Mouse (Mus musculus) layer of hippocampus, adult 2 months (tissue): ENCODE results near the gene Gipc2. TPM values are rescaled to one million over a fixed set of nuclear protein-coding genes. Genes with fewer than 3 reads are reported as not detected.

ENCODE experiments used
- DNase-seq, 2 experiments: peaks; one replicate each; pipeline ENCODE4 v3.0.0; 2022; ENCODE audit warnings: low spot score in 2 of 2
- H3K27ac ChIP-seq: fragments of 200-600 bp; 2 replicates; pipeline ENCODE4 v1.8.1; 2022
- H3K4me3 ChIP-seq: fragments of 200-600 bp; 2 replicates; pipeline ENCODE4 v1.8.1; 2022; ENCODE audit warnings: mild to moderate bottlenecking
- CTCF ChIP-seq: fragments of 200-600 bp; conservative IDR thresholded peaks from 2 replicates; pipeline ENCODE4 v1.8.1; 2022; ENCODE audit warnings: antibody characterized with exemption, mild to moderate bottlenecking, moderate library complexity
- total RNA-seq, 2 experiments: library from RNA; stranded (reverse); gene quantifications; 2 replicates each; pipeline ENCODE4 v1.2.3; 2021

Gene Gipc2
- total RNA-seq, 2 experiments from 2014 or later = 0.98 to 1.3 TPM

- Histone ChIP-seq H3K4me3 (no peak overlapping the region), H3K27ac (no peak overlapping the region)
- no peak for DNase-seq
- no peak for TF ChIP-seq CTCF
Measured at GRCm38 (mm10) chr3:152116140-152116539, 49.9 kb downstream of the Gipc2 start.

DNA sequence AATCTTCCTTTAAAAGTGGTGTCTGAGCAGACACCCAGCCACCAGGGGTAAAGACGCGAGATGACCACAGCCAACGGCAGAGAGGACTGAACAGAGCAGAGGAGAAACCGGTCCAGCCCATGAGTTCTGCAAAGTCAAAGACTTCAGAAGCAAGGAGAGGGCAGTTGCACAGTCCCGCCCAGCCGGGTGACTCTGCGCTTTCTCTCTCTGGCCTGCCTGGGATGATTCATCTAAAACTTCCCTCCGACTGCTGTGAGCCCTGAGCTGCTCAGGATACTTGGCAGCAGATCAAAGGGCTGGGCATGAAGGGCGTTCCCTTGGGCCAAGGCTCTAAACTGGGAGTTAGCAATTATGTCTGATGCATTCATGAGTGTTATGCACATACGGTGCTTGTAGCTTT lies 51.2 kb downstream of the Gipc2 start:
- TF ChIP-seq CTCF = no peak
- Histone ChIP-seq H3K4me3 (no peak overlapping the region), H3K27ac (no peak overlapping the region)
- no peak for DNase-seq

- H3K27ac ChIP-seq = no peak overlapping the region
- H3K4me3 ChIP-seq = no peak overlapping the region
- no peak for DNase-seq
- no peak for TF ChIP-seq CTCF
Measured at GRCm38 (mm10) chr3:152114222-152114621, 51.8 kb downstream of the Gipc2 start.

- H3K27ac ChIP-seq = no peak overlapping the region
- H3K4me3 ChIP-seq = no peak overlapping the region
- no peak for TF ChIP-seq CTCF
- no peak for DNase-seq
Measured at GRCm38 (mm10) chr3:152113496-152113895, 52.5 kb downstream of the Gipc2 start.

DNA sequence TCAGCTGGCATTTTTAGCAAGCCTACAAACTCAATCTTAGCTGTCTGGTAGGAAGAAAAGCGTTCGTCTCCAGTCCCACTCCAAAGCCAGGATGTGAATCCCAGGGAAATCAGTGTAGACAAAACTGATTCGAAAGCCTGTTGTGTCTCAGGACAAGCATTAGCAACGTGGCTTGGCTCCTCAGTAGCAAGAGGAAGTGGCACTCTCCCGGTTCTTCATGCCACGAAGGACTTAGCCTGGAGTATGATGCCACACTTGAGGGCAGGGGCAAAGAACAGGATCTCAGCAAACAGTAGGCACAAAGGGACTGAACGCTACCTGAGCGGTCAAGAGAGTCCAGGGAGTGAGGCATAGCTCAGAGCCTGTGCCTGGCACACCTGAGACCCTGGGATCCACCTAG lies 53.4 kb downstream of the Gipc2 start:
- no peak for DNase-seq
- H3K27ac ChIP-seq = no peak overlapping the region
- TF ChIP-seq CTCF = no peak
- H3K4me3 ChIP-seq = no peak overlapping the region

DNA sequence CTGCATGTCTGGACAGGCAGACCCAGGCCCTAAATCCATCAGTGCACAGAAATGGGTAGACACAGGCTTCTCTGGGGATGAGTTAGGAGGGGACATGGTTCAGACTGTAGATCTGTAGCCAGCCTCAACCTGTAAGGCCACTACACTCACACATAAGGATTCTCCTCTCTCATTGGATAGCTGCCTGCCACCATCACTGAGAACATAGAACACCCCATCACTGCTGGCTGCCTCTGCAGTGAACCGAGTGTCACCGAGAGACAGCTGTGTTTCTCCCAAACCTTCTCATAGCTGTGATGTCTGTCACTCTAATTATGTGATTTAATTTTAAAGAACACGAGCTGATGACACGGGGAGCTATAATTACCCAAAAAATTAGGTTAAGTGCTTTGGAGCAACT lies 54.5 kb downstream of the Gipc2 start:
- no peak for DNase-seq
- no peak for TF ChIP-seq CTCF
- Histone ChIP-seq H3K27ac (peak overlapping the region; percentile 49; the same call in 1 of the 2 replicates), H3K4me3 (peak overlapping the region; percentile 9)

DNA sequence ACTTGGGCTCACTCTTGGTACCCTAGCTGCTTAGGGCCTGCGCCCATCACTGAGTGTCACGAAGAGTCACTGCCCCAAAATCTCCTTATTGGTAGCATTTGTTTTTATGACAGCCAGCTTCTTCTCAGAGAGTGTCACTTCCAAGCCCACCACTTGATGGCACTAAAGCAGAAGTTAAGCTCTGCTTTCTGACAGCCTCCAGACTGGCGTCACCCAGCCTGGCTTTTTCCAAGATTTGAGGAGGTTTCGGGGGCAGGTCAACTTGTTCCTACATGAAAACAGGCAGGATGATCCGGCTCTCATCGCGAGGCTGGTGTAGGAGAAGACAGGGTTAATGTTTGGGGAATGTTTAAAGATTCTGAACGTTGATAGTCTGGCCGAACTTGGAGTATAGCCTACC lies 54.9 kb downstream of the Gipc2 start:
- DNase-seq = peak; percentile 82 to 86
- TF ChIP-seq CTCF = peak; percentile 91
- peak overlapping the region; percentile 9 for H3K4me3 ChIP-seq
- peak overlapping the region; percentile 49; the same call in 1 of the 2 replicates for H3K27ac ChIP-seq

GRCm38 (mm10) chr3:152109260-152109587 lies 56.8 kb downstream of the Gipc2 start:
- no peak for TF ChIP-seq CTCF
- no peak for DNase-seq
- H3K27ac ChIP-seq = no peak overlapping the region
- H3K4me3 ChIP-seq = no peak overlapping the region

- no peak for TF ChIP-seq CTCF
- Histone ChIP-seq H3K4me3 (no peak overlapping the region), H3K27ac (no peak overlapping the region)
- no peak for DNase-seq
Measured at GRCm38 (mm10) chr3:152108560-152109259, 57.3 kb downstream of the Gipc2 start.

GRCm38 (mm10) chr3:152108003-152108395 lies 58.0 kb downstream of the Gipc2 start:
- no peak for TF ChIP-seq CTCF
- Histone ChIP-seq H3K27ac (no peak overlapping the region), H3K4me3 (no peak overlapping the region)
- no peak for DNase-seq

GRCm38 (mm10) chr3:152107149-152108002 lies 58.7 kb downstream of the Gipc2 start:
- H3K4me3 ChIP-seq = peak overlapping the region; percentile 45
- TF ChIP-seq CTCF = no peak
- no peak for DNase-seq
- H3K27ac ChIP-seq = peak overlapping the region; percentile 55; the same call in 1 of the 2 replicates

DNA sequence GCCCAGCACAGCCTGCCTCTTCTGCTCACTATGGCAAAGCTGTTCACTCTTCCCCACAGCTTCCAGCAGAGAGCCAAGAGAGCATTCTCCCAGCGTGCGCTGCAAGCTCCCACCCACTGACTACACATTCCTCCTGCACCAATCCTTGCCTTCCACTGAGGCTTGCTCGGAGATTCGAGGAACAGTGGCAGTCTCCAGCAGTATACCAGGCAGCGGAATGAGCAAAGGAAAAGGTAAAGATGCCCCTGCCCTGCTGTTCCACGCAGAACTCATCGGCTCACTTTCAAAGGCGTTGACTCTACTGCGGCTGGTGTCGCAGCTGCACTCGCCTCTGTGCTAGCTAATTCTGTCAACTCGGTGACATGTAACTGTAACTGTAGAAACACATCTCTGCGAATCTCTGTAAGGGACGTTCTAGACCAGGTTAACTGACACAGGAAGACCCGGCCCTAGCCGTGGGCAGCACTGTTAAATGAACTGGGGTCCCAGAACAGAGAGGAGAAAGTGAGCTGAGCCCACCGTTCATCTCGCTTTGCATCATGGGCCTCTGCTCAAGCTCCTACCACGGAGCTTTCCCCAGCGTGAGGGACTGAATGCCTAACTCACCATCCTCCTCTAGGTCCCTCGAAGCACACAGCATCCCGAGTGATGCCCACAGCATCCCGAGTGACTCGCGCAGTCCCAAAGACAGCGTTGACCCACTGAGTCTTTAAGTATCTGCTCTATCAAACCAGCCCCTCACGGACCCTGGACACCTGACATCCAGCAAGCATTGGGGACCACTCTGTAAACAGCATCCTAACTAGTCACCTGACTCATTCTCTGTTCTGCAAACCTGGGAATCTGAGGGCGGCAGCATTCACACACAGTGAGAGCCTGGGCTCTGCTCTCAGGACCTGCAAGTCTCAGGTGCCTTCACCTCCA lies 59.5 kb downstream of the Gipc2 start:
- Histone ChIP-seq H3K4me3 (peak overlapping the region; percentile 45), H3K27ac (peak overlapping the region; percentile 85)
- peak; percentile 40 to 73 for DNase-seq
- TF ChIP-seq CTCF = no peak

- TF ChIP-seq CTCF = peak; percentile 91
- H3K27ac ChIP-seq = peak overlapping the region; percentile 85
- peak overlapping the region; percentile 45 for H3K4me3 ChIP-seq
- peak; percentile 70 to 76 for DNase-seq
Measured at GRCm38 (mm10) chr3:152105341-152105740, 60.7 kb downstream of the Gipc2 start.
